In genomic region chr8:102118657-102119056, GRCm38 (mm10) we compare ENCODE assay signal across 35 mouse cellular contexts.
"Had no signal": no experiment of that assay in that cellular context is flagged by ENCODE, and none has a peak within 500 bp of the region (broad histone marks: within the 10 kb centered on the region; RNA-seq: fewer than 3 reads in every experiment).

No protein-coding gene starts in this region.

- H3K27me3 ChIP-seq: heart, embryonic 12.5 days; heart, embryonic 13.5 days; heart, embryonic 15.5 days; hindbrain, embryonic 12.5 days; hindbrain, embryonic 13.5 days; hindbrain, embryonic 15.5 days; intestine, embryonic 15.5 days; kidney, embryonic 15.5 days had no signal

- DNase-seq: heart, postnatal 10 days; heart, postnatal 14 days; heart, postnatal 36 days; heart, postnatal 4 days; kidney, adult 11 months; kidney, adult 18-20 months; kidney, adult 2 months; kidney, adult 8-10 months; kidney, adult 9 months; kidney, postnatal 10 days; kidney, postnatal 14 days; kidney, postnatal 25 days; kidney, postnatal 36 days; kidney, postnatal 4 days; layer of hippocampus, adult 9-11 months; layer of hippocampus, postnatal 36 days had no signal

- H3K4me2 ChIP-seq: heart, embryonic 11.5 days; heart, embryonic 12.5 days; heart, embryonic 13.5 days; heart, embryonic 15.5 days; hindbrain, embryonic 12.5 days; hindbrain, embryonic 13.5 days; hindbrain, embryonic 14.5 days; hindbrain, embryonic 15.5 days; intestine, embryonic 15.5 days; kidney, embryonic 15.5 days had no signal

- H3K36me3 ChIP-seq: heart, embryonic 12.5 days; heart, embryonic 13.5 days; heart, embryonic 15.5 days; hindbrain, embryonic 10.5 days; hindbrain, embryonic 12.5 days; hindbrain, embryonic 13.5 days; hindbrain, embryonic 15.5 days; intestine, embryonic 15.5 days; kidney, embryonic 15.5 days had no signal

- H3K4me3 ChIP-seq: heart, embryonic 12.5 days; heart, embryonic 13.5 days; heart, embryonic 15.5 days; hindbrain, embryonic 10.5 days; hindbrain, embryonic 12.5 days; hindbrain, embryonic 13.5 days; hindbrain, embryonic 15.5 days; intestine, embryonic 15.5 days; kidney, embryonic 15.5 days; layer of hippocampus, adult 2 months; left cerebral cortex, adult 2 months had no signal

- H3K27ac ChIP-seq: heart, embryonic 13.5 days; heart, embryonic 15.5 days; hindbrain, embryonic 10.5 days; hindbrain, embryonic 12.5 days; hindbrain, embryonic 13.5 days; hindbrain, embryonic 14.5 days; hindbrain, embryonic 15.5 days; hindbrain, postnatal 0 days; intestine, embryonic 15.5 days; kidney, embryonic 15.5 days; kidney, postnatal 0 days; layer of hippocampus, adult 2 months; left cerebral cortex, adult 2 months had no signal

- H3K4me1 ChIP-seq: heart, embryonic 12.5 days; heart, embryonic 13.5 days; heart, embryonic 15.5 days; hindbrain, embryonic 10.5 days; hindbrain, embryonic 12.5 days; hindbrain, embryonic 13.5 days; hindbrain, embryonic 15.5 days; intestine, embryonic 15.5 days; kidney, embryonic 15.5 days had no signal

- ATAC-seq: hindbrain, embryonic 16.5 days; hindbrain, postnatal 0 days; inflammation-experienced regulatory T-cells, adult 6 months; intestine, embryonic 15.5 days; intestine, embryonic 16.5 days; intestine, postnatal 0 days had no signal

- H3K9ac ChIP-seq: heart, embryonic 12.5 days; heart, embryonic 13.5 days; heart, embryonic 15.5 days; hindbrain, embryonic 12.5 days; hindbrain, embryonic 13.5 days; hindbrain, embryonic 14.5 days; hindbrain, embryonic 15.5 days; intestine, embryonic 15.5 days; kidney, embryonic 15.5 days had no signal

- H3K9me3 ChIP-seq: heart, embryonic 12.5 days; heart, embryonic 13.5 days; heart, embryonic 15.5 days; hindbrain, embryonic 10.5 days; hindbrain, embryonic 12.5 days; hindbrain, embryonic 13.5 days; hindbrain, embryonic 15.5 days; intestine, embryonic 15.5 days; kidney, embryonic 15.5 days had no signal
